Mouse (Mus musculus) MEL (cell line): ENCODE measurements at regions not wholly inside any gene's neighbourhood (a gene's known extent, or its start where the extent isn't known, plus 50 kb on each side); places are given as distances from the start of the nearest gene placed in this dataset.

ENCODE experiments used
- CHD1 ChIP-seq: IDR thresholded peaks from 2 replicates; pipeline ENCODE4 v1.6.1; 2012; ENCODE audit warnings: low read depth, mild to moderate bottlenecking, inconsistent platforms, low read length, improper control_type of control experiment
- CHD2 ChIP-seq: IDR thresholded peaks from 2 replicates; pipeline ENCODE4 v1.6.1; 2011; ENCODE audit warnings: low read length, improper control_type of control experiment
- CTCF ChIP-seq, 3 experiments: IDR thresholded peaks in 2 of 3; conservative IDR thresholded peaks in 1 of 3; 2 replicates each; pipeline ENCODE4 v1.5.1; 2011 to 2012; ENCODE audit warnings: low read length in 3 of 3, low read depth in 2 of 3, mild to moderate bottlenecking in 2 of 3, improper control_type of control experiment in 1 of 3, inconsistent platforms in 1 of 3, mixed read lengths in 1 of 3, moderate library complexity in 1 of 3; ENCODE audit not compliant: control insufficient read depth in 1 of 3, insufficient read depth in 1 of 3, poor library complexity in 1 of 3, severe bottlenecking in 1 of 3
- ELF1 ChIP-seq: IDR thresholded peaks from 2 replicates; pipeline ENCODE4 v1.6.1; 2014; ENCODE audit warnings: low read depth, mild to moderate bottlenecking, inconsistent platforms, low read length, improper control_type of control experiment, moderate library complexity
- EP300 ChIP-seq, 2 experiments: IDR thresholded peaks; 2 replicates each; pipeline ENCODE4 v1.6.1; 2011; ENCODE audit warnings: improper control_type of control experiment in 2 of 2, low read length in 2 of 2, low read depth in 1 of 2, mild to moderate bottlenecking in 1 of 2
- MAFK ChIP-seq: IDR thresholded peaks from 2 replicates; pipeline ENCODE4 v1.6.1; 2011; ENCODE audit warnings: low read depth, mild to moderate bottlenecking, low read length, improper control_type of control experiment, borderline replicate concordance
- MXI1 ChIP-seq: IDR thresholded peaks from 2 replicates; pipeline ENCODE4 v1.6.1; 2011; ENCODE audit warnings: mild to moderate bottlenecking, low read depth, low read length, improper control_type of control experiment
- POLR2A ChIP-seq, 2 experiments: IDR thresholded peaks; 2 replicates each; pipeline ENCODE4 v1.6.1; 2011 to 2012; ENCODE audit warnings: low read length in 2 of 2, mild to moderate bottlenecking in 2 of 2, control low read depth in 1 of 2, improper control_type of control experiment in 1 of 2, low read depth in 1 of 2, moderate library complexity in 1 of 2; ENCODE audit not compliant: control insufficient read depth in 1 of 2, insufficient read depth in 1 of 2, poor library complexity in 1 of 2
- TAL1 ChIP-seq: IDR thresholded peaks from 2 replicates; pipeline ENCODE4 v1.6.1; 2012; ENCODE audit warnings: mild to moderate bottlenecking, inconsistent platforms, low read length, moderate library complexity, mixed read lengths
- TBP ChIP-seq: IDR thresholded peaks from 2 replicates; pipeline ENCODE4 v1.8.0; 2011; ENCODE audit warnings: low read depth, low read length, improper control_type of control experiment
- USF2 ChIP-seq, 2 experiments: IDR thresholded peaks; 2 replicates each; pipeline ENCODE4 v1.6.1; 2011 to 2012; ENCODE audit warnings: improper control_type of control experiment in 2 of 2, low read length in 2 of 2, borderline replicate concordance in 1 of 2, inconsistent platforms in 1 of 2, low read depth in 1 of 2, mild to moderate bottlenecking in 1 of 2; ENCODE audit not compliant: insufficient read depth in 1 of 2

- TF ChIP-seq MAFK (no peak), EP300 (IDR thresholded peaks at IDR 0.05; ENCODE audit: low read depth in 1 of 2, low read length in 2 of 2) (no peak), CTCF (IDR thresholded peaks at IDR 0.05 in 2 of 3, conservative IDR thresholded peaks at IDR 0.05 in 1 of 3; ENCODE audit: control insufficient read depth in 1 of 3, insufficient read depth in 1 of 3, low read depth in 2 of 3, low read length in 3 of 3, poor library complexity in 1 of 3, severe bottlenecking in 1 of 3) (no peak), TAL1 (no peak), MXI1 (no peak), TBP (no peak), POLR2A (IDR thresholded peaks at IDR 0.05; ENCODE audit: control insufficient read depth in 1 of 2, insufficient read depth in 1 of 2, low read depth in 1 of 2, low read length in 2 of 2, poor library complexity in 1 of 2) (no peak), CHD2 (no peak), USF2 (IDR thresholded peaks at IDR 0.05; ENCODE audit: borderline replicate concordance in 1 of 2, insufficient read depth in 1 of 2, low read depth in 1 of 2, low read length in 2 of 2) (no peak), CHD1 (no peak), ELF1 (no peak)
Observed at GRCm38 (mm10) chr19:14664682-14665417, 67.0 kb upstream of the Tle4 start.
